Mouse (Mus musculus): ENCODE results near the gene Clptm1l. TPM values are rescaled to one million over a fixed set of nuclear protein-coding genes. Genes with fewer than 3 reads are reported as not detected.

Clptm1l gene
- total RNA-seq, 1 experiment = 106 TPM

GRCm38 (mm10) chr13:73641296-73641695, 37.5 kb downstream of the Clptm1l start:
- H3K4me1 ChIP-seq (ENCODE audit: control insufficient read depth in 2 of 2, insufficient read depth in 2 of 2, low read length in 2 of 2, poor library complexity in 1 of 2) = no peaks in the 10 kb centered on the region
- no peak overlapping the region for H3K27ac ChIP-seq (ENCODE audit: insufficient read depth, low read depth, low read length, poor library complexity, severe bottlenecking)
- H3K36me3 ChIP-seq (ENCODE audit: control insufficient read depth, insufficient read depth, low read length, poor library complexity, severe bottlenecking) = peaks cover 2% of the 10 kb centered on the region; the same call in 1 of the 2 replicates
- no peaks in the 10 kb centered on the region for H3K9me3 ChIP-seq (ENCODE audit: control insufficient read depth, insufficient read depth, low read depth, low read length)
- H3K4me3 ChIP-seq (ENCODE audit: insufficient read depth in 1 of 2, low read depth in 1 of 2, low read length in 2 of 2, poor library complexity in 1 of 2, severe bottlenecking in 1 of 2) = no peak overlapping the region
- no peak for DNase-seq (ENCODE audit: low read depth, low spot score)
- TF ChIP-seq HCFC1 (IDR thresholded peaks at IDR 0.05; ENCODE audit: borderline replicate concordance, insufficient read depth, low read length) = no peak
- TF ChIP-seq ZNF384 (IDR thresholded peaks at IDR 0.05; ENCODE audit: low read depth, low read length) = no peak
- no peak for TF ChIP-seq MAFK (IDR thresholded peaks at IDR 0.05; ENCODE audit: insufficient read depth, low read depth, low read length)
- no peak for TF ChIP-seq CHD2 (IDR thresholded peaks at IDR 0.05; ENCODE audit: low read depth, low read length)
- TF ChIP-seq ZC3H11A (IDR thresholded peaks at IDR 0.05; ENCODE audit: borderline replicate concordance, low read depth, low read length) = no peak
- no peak overlapping the region for H3K9ac ChIP-seq (ENCODE audit: insufficient read depth, low read depth, low read length, poor library complexity, severe bottlenecking)
- in situ Hi-C loops (cut with MboI; ENCODE audit: low sequenced_read_pairs in 2 of 2, unreplicated experiment in 2 of 2) = no loop called here

- no peaks in the 10 kb centered on the region for H3K9me3 ChIP-seq (ENCODE audit: control insufficient read depth, insufficient read depth, low read depth, low read length)
- H3K9ac ChIP-seq (ENCODE audit: insufficient read depth, low read depth, low read length, poor library complexity, severe bottlenecking) = no peak overlapping the region
- peaks cover 12% of the 10 kb centered on the region for H3K36me3 ChIP-seq (ENCODE audit: control insufficient read depth, insufficient read depth, low read length, poor library complexity, severe bottlenecking)
- in situ Hi-C loops (cut with MboI; ENCODE audit: low sequenced_read_pairs in 2 of 2, unreplicated experiment in 2 of 2) = no loop called here
- TF ChIP-seq ZC3H11A (IDR thresholded peaks at IDR 0.05; ENCODE audit: borderline replicate concordance, low read depth, low read length) (peak; percentile 43; the same call in 1 of the 2 replicates), MAFK (IDR thresholded peaks at IDR 0.05; ENCODE audit: insufficient read depth, low read depth, low read length) (no peak), HCFC1 (IDR thresholded peaks at IDR 0.05; ENCODE audit: borderline replicate concordance, insufficient read depth, low read length) (no peak), ZNF384 (IDR thresholded peaks at IDR 0.05; ENCODE audit: low read depth, low read length) (no peak), CHD2 (IDR thresholded peaks at IDR 0.05; ENCODE audit: low read depth, low read length) (no peak)
- H3K27ac ChIP-seq (ENCODE audit: insufficient read depth, low read depth, low read length, poor library complexity, severe bottlenecking) = no peak overlapping the region
- H3K4me3 ChIP-seq (ENCODE audit: insufficient read depth in 1 of 2, low read depth in 1 of 2, low read length in 2 of 2, poor library complexity in 1 of 2, severe bottlenecking in 1 of 2) = no peak overlapping the region
- H3K4me1 ChIP-seq (ENCODE audit: control insufficient read depth in 2 of 2, insufficient read depth in 2 of 2, low read length in 2 of 2, poor library complexity in 1 of 2) = no peaks in the 10 kb centered on the region
- DNase-seq (ENCODE audit: low read depth, low spot score) = peak; percentile 37
Observed at GRCm38 (mm10) chr13:73646397-73647087, 42.7 kb downstream of the Clptm1l start.

DNA sequence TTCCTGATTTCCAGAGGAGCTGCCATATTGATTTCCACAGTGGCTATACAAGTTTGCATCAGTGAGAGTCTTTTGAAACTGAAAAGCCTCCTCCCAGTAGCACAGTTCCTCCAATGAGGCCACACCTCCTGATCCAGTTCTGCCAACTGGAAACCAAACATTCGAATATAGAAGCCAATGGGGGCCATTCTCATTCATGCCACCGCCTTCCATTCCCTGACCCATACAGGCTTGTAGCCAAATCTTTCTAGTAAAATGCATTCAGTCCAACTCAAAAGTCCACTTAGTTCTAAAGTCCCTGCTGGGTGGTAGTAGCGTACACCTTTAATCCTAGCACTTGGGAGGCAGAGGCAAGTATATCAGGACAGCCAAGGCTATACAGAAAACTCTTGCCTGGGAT, 49.5 kb downstream of the Clptm1l start:
- DNase-seq (ENCODE audit: low read depth, low spot score) = no peak
- Histone ChIP-seq H3K4me3 (ENCODE audit: insufficient read depth in 1 of 2, low read depth in 1 of 2, low read length in 2 of 2, poor library complexity in 1 of 2, severe bottlenecking in 1 of 2) (no peak overlapping the region), H3K27ac (ENCODE audit: insufficient read depth, low read depth, low read length, poor library complexity, severe bottlenecking) (no peak overlapping the region), H3K9ac (ENCODE audit: insufficient read depth, low read depth, low read length, poor library complexity, severe bottlenecking) (no peak overlapping the region), H3K36me3 (ENCODE audit: control insufficient read depth, insufficient read depth, low read length, poor library complexity, severe bottlenecking) (peaks cover 7% of the 10 kb centered on the region), H3K4me1 (ENCODE audit: control insufficient read depth in 2 of 2, insufficient read depth in 2 of 2, low read length in 2 of 2, poor library complexity in 1 of 2) (no peaks in the 10 kb centered on the region), H3K9me3 (ENCODE audit: control insufficient read depth, insufficient read depth, low read depth, low read length) (no peaks in the 10 kb centered on the region)
- TF ChIP-seq MAFK (IDR thresholded peaks at IDR 0.05; ENCODE audit: insufficient read depth, low read depth, low read length) (no peak), HCFC1 (IDR thresholded peaks at IDR 0.05; ENCODE audit: borderline replicate concordance, insufficient read depth, low read length) (no peak), CHD2 (IDR thresholded peaks at IDR 0.05; ENCODE audit: low read depth, low read length) (no peak), ZC3H11A (IDR thresholded peaks at IDR 0.05; ENCODE audit: borderline replicate concordance, low read depth, low read length) (no peak), ZNF384 (IDR thresholded peaks at IDR 0.05; ENCODE audit: low read depth, low read length) (no peak)
- in situ Hi-C loops (cut with MboI; ENCODE audit: low sequenced_read_pairs in 2 of 2, unreplicated experiment in 2 of 2) = no loop called here

DNA sequence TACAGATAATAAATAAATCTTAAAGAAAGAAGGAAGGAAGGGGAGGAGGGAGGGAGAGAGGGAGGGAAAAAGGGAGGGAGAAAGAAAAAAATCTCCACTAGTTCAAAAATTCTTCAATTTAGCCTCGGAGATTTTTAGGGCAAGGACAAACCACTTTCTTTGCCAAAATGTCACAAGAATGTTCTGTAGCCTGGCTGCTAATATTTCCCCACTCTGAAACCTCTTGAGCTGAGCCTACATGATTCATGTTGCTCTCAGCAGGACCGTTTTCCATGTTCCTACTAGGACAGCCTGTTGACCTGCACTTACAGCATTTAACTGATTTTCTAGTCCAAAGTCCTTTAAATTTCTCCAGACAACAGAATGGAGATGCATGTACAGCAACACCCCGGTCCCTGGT, 51.2 kb downstream of the Clptm1l start:
- in situ Hi-C loops (cut with MboI; ENCODE audit: low sequenced_read_pairs in 2 of 2, unreplicated experiment in 2 of 2) = no loop called here
- no peak overlapping the region for H3K4me3 ChIP-seq (ENCODE audit: insufficient read depth in 1 of 2, low read depth in 1 of 2, low read length in 2 of 2, poor library complexity in 1 of 2, severe bottlenecking in 1 of 2)
- TF ChIP-seq ZNF384 (IDR thresholded peaks at IDR 0.05; ENCODE audit: low read depth, low read length) (no peak), CHD2 (IDR thresholded peaks at IDR 0.05; ENCODE audit: low read depth, low read length) (no peak), HCFC1 (IDR thresholded peaks at IDR 0.05; ENCODE audit: borderline replicate concordance, insufficient read depth, low read length) (no peak), ZC3H11A (IDR thresholded peaks at IDR 0.05; ENCODE audit: borderline replicate concordance, low read depth, low read length) (no peak), MAFK (IDR thresholded peaks at IDR 0.05; ENCODE audit: insufficient read depth, low read depth, low read length) (no peak)
- DNase-seq (ENCODE audit: low read depth, low spot score) = no peak
- H3K4me1 ChIP-seq (ENCODE audit: control insufficient read depth in 2 of 2, insufficient read depth in 2 of 2, low read length in 2 of 2, poor library complexity in 1 of 2) = no peaks in the 10 kb centered on the region
- no peak overlapping the region for H3K27ac ChIP-seq (ENCODE audit: insufficient read depth, low read depth, low read length, poor library complexity, severe bottlenecking)
- no peaks in the 10 kb centered on the region for H3K36me3 ChIP-seq (ENCODE audit: control insufficient read depth, insufficient read depth, low read length, poor library complexity, severe bottlenecking)
- no peak overlapping the region for H3K9ac ChIP-seq (ENCODE audit: insufficient read depth, low read depth, low read length, poor library complexity, severe bottlenecking)
- no peaks in the 10 kb centered on the region for H3K9me3 ChIP-seq (ENCODE audit: control insufficient read depth, insufficient read depth, low read depth, low read length)
